Mouse (Mus musculus): Measurements from ENCODE around the gene Cdc42bpg.

Gene Cdc42bpg

GRCm38 (mm10) chr19:6306137-6306551, at the start of gene Cdc42bpg:
TSS of gene Cdc42bpg (plus strand) at chr19:6306456.
- peak; percentile 63 for DNase-seq (ENCODE audit: low read depth, low spot score)

- DNase-seq (ENCODE audit: low read depth, low spot score), result no peak
These were observed 45.8 kb upstream of the Cdc42bpg start for GRCm38 (mm10) chr19:6260428-6260827.

- no peak for DNase-seq (ENCODE audit: low read depth, low spot score)
These were observed 45.3 kb upstream of the Cdc42bpg start for GRCm38 (mm10) chr19:6260946-6261345.

GRCm38 (mm10) chr19:6261379-6261778, 44.9 kb upstream of the Cdc42bpg start:
- DNase-seq (ENCODE audit: low read depth, low spot score), result no peak

- peak; percentile 65 for DNase-seq (ENCODE audit: low read depth, low spot score)
These were observed 44.0 kb upstream of the Cdc42bpg start for GRCm38 (mm10) chr19:6262222-6262621.

GRCm38 (mm10) chr19:6262839-6263433, 43.3 kb upstream of the Cdc42bpg start:
- no peak for DNase-seq (ENCODE audit: low read depth, low spot score)

- DNase-seq (ENCODE audit: low read depth, low spot score), result no peak
These were observed 42.1 kb upstream of the Cdc42bpg start for GRCm38 (mm10) chr19:6264200-6264599.

GRCm38 (mm10) chr19:6264945-6265344, 41.3 kb upstream of the Cdc42bpg start:
- DNase-seq (ENCODE audit: low read depth, low spot score), result no peak

- no peak for DNase-seq (ENCODE audit: low read depth, low spot score)
These were observed 40.5 kb upstream of the Cdc42bpg start for GRCm38 (mm10) chr19:6265727-6266182.

- DNase-seq (ENCODE audit: low read depth, low spot score), result no peak
These were observed 38.7 kb upstream of the Cdc42bpg start for GRCm38 (mm10) chr19:6267306-6268169.

GRCm38 (mm10) chr19:6268170-6268528, 38.1 kb upstream of the Cdc42bpg start:
- DNase-seq (ENCODE audit: low read depth, low spot score), result peak; percentile 91

- DNase-seq (ENCODE audit: low read depth, low spot score), result no peak
These were observed 37.6 kb upstream of the Cdc42bpg start for GRCm38 (mm10) chr19:6268670-6269132.

- DNase-seq (ENCODE audit: low read depth, low spot score), result no peak
These were observed 36.3 kb upstream of the Cdc42bpg start for GRCm38 (mm10) chr19:6269798-6270475.

GRCm38 (mm10) chr19:6270661-6271060, 35.6 kb upstream of the Cdc42bpg start:
- DNase-seq (ENCODE audit: low read depth, low spot score), result no peak

- DNase-seq (ENCODE audit: low read depth, low spot score), result no peak
These were observed 35.0 kb upstream of the Cdc42bpg start for GRCm38 (mm10) chr19:6271206-6271605.

- DNase-seq (ENCODE audit: low read depth, low spot score), result no peak
These were observed 34.2 kb upstream of the Cdc42bpg start for GRCm38 (mm10) chr19:6272053-6272452.

- DNase-seq (ENCODE audit: low read depth, low spot score), result no peak
These were observed 33.5 kb upstream of the Cdc42bpg start for GRCm38 (mm10) chr19:6272738-6273137.

- DNase-seq (ENCODE audit: low read depth, low spot score), result no peak
These were observed 32.7 kb upstream of the Cdc42bpg start for GRCm38 (mm10) chr19:6273592-6273991.

- DNase-seq (ENCODE audit: low read depth, low spot score), result no peak
These were observed 32.2 kb upstream of the Cdc42bpg start for GRCm38 (mm10) chr19:6273998-6274608.

GRCm38 (mm10) chr19:6275740-6276389, 30.4 kb upstream of the Cdc42bpg start:
- peak; percentile 18 for DNase-seq (ENCODE audit: low read depth, low spot score)

All from forelimb bud, embryonic 11.5 days (tissue).